Mouse (Mus musculus) kidney, adult 2 months (tissue): ENCODE results near the gene Gm128. TPM values are rescaled to one million over a fixed set of nuclear protein-coding genes. Genes with fewer than 3 reads are reported as not detected.
"Not testable (repeated sequence)": the region's sequence is repeated elsewhere in the genome, so short reads cannot be mapped to it uniquely, and the experiment has no call there.

Source experiments
- DNase-seq: peaks from one replicate; pipeline ENCODE4 v3.0.0; 2021
- H3K27ac ChIP-seq: fragments of 200-500 bp; 2 replicates; pipeline ENCODE4 v1.5.1; 2012; ENCODE audit warnings: low read depth, low read length, control low read depth, inconsistent platforms; ENCODE audit not compliant: insufficient read depth
- H3K27me3 ChIP-seq: fragments of 200-500 bp; replicated peaks from 2 replicates; pipeline ENCODE4 v1.6.1; 2012; ENCODE audit warnings: mild to moderate bottlenecking, moderate library complexity, low read length, inconsistent platforms; ENCODE audit not compliant: control insufficient read depth, insufficient read depth
- H3K36me3 ChIP-seq: fragments of 200-500 bp; 2 replicates; pipeline ENCODE4 v1.6.1; 2012; ENCODE audit warnings: mild to moderate bottlenecking, moderate library complexity, low read length, inconsistent platforms; ENCODE audit not compliant: control insufficient read depth, insufficient read depth
- H3K4me1 ChIP-seq: fragments of 200-500 bp; 2 replicates; pipeline ENCODE4 v1.6.1; 2011; ENCODE audit warnings: low read length; ENCODE audit not compliant: control insufficient read depth, insufficient read depth
- H3K4me3 ChIP-seq: fragments of 200-500 bp; 2 replicates; pipeline ENCODE4 v1.5.1; 2011; ENCODE audit warnings: mild to moderate bottlenecking, low read depth, low read length, control low read depth; ENCODE audit not compliant: insufficient read depth
- CTCF ChIP-seq: fragments of 200-500 bp; conservative IDR thresholded peaks from 2 replicates; pipeline ENCODE4 v1.5.1; 2011; ENCODE audit warnings: low read depth, mild to moderate bottlenecking, control low read depth, low read length, moderate library complexity, mixed read lengths; ENCODE audit not compliant: insufficient read depth, insufficient read length
- POLR2A ChIP-seq: fragments of 200-500 bp; IDR thresholded peaks from one replicate; pipeline ENCODE4 v1.6.1; 2011; ENCODE audit warnings: low read depth, low read length, control low read depth
- WGBS: fragments of 180-500 bp; shearing (Covaris S2); methylation state at CpG from one replicate; pipeline ENCODE4 v1.1.7; 2018; 5-methylcytosine and 5-hydroxymethylcytosine counted together
- polyA plus RNA-seq: library from polyadenylated mRNA; depleted of rRNA; stranded (reverse); fragments of >200 nt; gene quantifications from 2 replicates; pipeline ENCODE4 v1.2.3, GENCODE M21; 2012

Gene Gm128
- polyA plus RNA-seq, 1 experiment, result 5.9 TPM

GRCm38 (mm10) chr3:95218466-95219137 is 22.8 kb downstream of the Gm128 start:
- peak; percentile 69 for DNase-seq
- H3K4me1 ChIP-seq, result no peaks in the 10 kb centered on the region
- TF ChIP-seq CTCF, result no peak
- no peak for TF ChIP-seq POLR2A
- 66% methylated on average over 6 of the region's 6 CpGs for WGBS
- no peak overlapping the region for H3K27ac ChIP-seq
- H3K27me3 ChIP-seq, result no peaks in the 10 kb centered on the region
- peaks cover 1% of the 10 kb centered on the region for H3K36me3 ChIP-seq
- H3K4me3 ChIP-seq, result no peak overlapping the region

DNA sequence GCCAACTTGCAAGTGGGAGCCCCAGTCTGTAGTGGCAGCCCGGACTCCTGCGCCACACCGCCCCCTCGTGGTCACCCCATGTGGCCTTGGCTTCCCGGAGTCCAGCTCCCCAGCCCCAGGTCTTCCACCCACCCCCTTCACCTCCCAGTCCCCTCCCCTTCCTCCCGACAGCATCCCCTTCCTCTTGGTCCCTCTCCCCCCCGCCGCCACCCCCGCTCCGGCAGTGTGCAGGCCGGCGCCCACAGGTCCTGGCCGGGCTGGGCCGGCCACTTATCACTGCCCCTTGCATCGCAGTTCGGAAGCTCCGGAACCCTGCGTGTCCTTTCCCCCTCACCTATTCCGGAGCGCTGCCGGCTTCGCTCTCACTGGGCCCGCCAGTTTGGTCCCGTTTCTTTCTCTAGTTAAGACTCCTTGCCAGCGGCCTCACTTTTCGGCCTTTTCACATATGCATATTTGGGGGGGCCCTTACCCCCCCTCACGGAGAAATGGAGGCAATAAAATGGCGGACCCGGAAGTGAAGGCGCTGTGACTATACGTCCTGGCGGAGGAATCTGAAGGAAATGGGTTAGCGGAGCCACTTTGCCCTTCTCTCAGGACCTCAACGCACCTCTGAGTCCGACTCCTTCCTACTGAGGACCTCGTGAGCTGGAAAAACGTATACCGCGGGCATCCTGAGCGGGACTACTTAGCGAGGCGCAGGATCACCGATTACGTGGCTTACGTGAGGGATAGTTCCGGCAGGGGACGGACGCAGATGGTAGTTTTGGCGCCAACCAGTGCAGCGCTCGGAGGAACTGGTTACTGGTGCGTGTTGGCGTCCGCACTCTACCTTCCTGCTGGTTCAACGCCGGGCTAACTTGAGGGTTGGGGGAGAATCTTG is 23.9 kb downstream of the Gm128 start, which contains the start of gene Gabpb2:
Gene Gabpb2 (minus strand): TSS at position 662 of the 880 bp plus-strand sequence.
- no peaks in the 10 kb centered on the region for H3K4me1 ChIP-seq
- TF ChIP-seq CTCF (peak; percentile 80), POLR2A (peak; percentile 43)
- H3K4me3 ChIP-seq, result peak within 1 kb of the TSS; percentile 89
- peaks cover 1% of the 10 kb centered on the region for H3K36me3 ChIP-seq
- DNase-seq, result peak; percentile 97
- under 1% methylated on average over 56 of the region's 56 CpGs for WGBS
- no peaks in the 10 kb centered on the region for H3K27me3 ChIP-seq
- peak within 1 kb of the TSS; percentile 99 for H3K27ac ChIP-seq

- H3K36me3 ChIP-seq, result peaks cover 1% of the 10 kb centered on the region
- no peak for DNase-seq
- WGBS, result 7% methylated on average over 4 of the region's 4 CpGs
- H3K4me3 ChIP-seq, result peak overlapping the region; percentile 89
- TF ChIP-seq CTCF, result no peak
- TF ChIP-seq POLR2A, result no peak
- no peaks in the 10 kb centered on the region for H3K4me1 ChIP-seq
- H3K27me3 ChIP-seq, result no peaks in the 10 kb centered on the region
- peak overlapping the region; percentile 77 for H3K27ac ChIP-seq
These were observed 24.6 kb downstream of the Gm128 start for GRCm38 (mm10) chr3:95216655-95217254.

- Histone ChIP-seq H3K27ac (no peak overlapping the region), H3K4me3 (no peak overlapping the region), H3K27me3 (no peaks in the 10 kb centered on the region), H3K36me3 (peaks cover 1% of the 10 kb centered on the region), H3K4me1 (no peaks in the 10 kb centered on the region; the same call in 1 of the 2 replicates)
- 95% methylated on average over 1 of the region's 1 CpGs for whole genome bisulfite sequencing
- TF ChIP-seq POLR2A (no peak), CTCF (no peak)
- DNase-seq, result no peak
These were observed 27.8 kb downstream of the Gm128 start for GRCm38 (mm10) chr3:95213609-95213975.

GRCm38 (mm10) chr3:95212889-95213608 is 28.3 kb downstream of the Gm128 start:
- H3K4me3 ChIP-seq, DNase-seq, H3K27ac ChIP-seq, H3K36me3 ChIP-seq, H3K4me1 ChIP-seq, H3K27me3 ChIP-seq: not testable (repeated sequence)
- 80% methylated on average over 9 of the region's 10 CpGs for WGBS

GRCm38 (mm10) chr3:95210585-95210984 is 30.8 kb downstream of the Gm128 start:
- WGBS, result 78% methylated on average over 2 of the region's 2 CpGs
- TF ChIP-seq CTCF, result no peak
- TF ChIP-seq POLR2A, result no peak
- H3K4me1 ChIP-seq, result peaks cover 3% of the 10 kb centered on the region; the same call in 1 of the 2 replicates
- no peak overlapping the region for H3K4me3 ChIP-seq
- no peak for DNase-seq
- no peak overlapping the region for H3K27ac ChIP-seq
- H3K36me3 ChIP-seq, result peaks cover 1% of the 10 kb centered on the region
- H3K27me3 ChIP-seq, result no peaks in the 10 kb centered on the region
